Mouse (Mus musculus) lung, postnatal 25 days (tissue): ENCODE measurements around the gene Pinlyp.

Experiments
- DNase-seq: peaks from one replicate; pipeline ENCODE4 v3.0.0; 2022; ENCODE audit warnings: low spot score

Gene Pinlyp

GRCm38 (mm10) chr7:24546068-24546614 is at the start of gene Pinlyp, which contains the start of gene Xrcc1:
TSS of gene Pinlyp (minus strand) at chr7:24546118.
TSS of gene Xrcc1 (plus strand) at chr7:24546289.
- no peak for DNase-seq

DNA sequence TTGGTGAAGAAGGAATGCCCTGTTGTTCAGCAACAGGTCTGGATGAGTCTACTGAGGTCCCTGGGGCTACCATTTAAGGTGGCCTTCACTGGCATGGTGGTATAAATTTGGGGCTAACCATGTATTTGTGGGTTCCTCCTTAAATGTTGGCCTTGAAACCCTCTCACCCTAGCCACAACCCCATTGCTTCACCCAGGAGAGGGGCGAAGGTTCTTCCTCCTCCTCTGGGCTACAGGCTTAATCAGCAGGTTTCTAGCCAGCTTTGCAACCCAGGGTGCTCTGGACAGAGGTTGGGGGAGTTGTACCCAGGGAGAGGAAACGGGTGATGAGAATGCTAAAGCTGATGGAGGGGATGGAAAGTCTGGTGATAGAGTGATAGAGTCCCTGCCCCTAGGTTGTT is 49.5 kb upstream of the Pinlyp start:
- DNase-seq, result no peak

GRCm38 (mm10) chr7:24594309-24594803 is 48.4 kb upstream of the Pinlyp start:
- DNase-seq, result no peak

DNA sequence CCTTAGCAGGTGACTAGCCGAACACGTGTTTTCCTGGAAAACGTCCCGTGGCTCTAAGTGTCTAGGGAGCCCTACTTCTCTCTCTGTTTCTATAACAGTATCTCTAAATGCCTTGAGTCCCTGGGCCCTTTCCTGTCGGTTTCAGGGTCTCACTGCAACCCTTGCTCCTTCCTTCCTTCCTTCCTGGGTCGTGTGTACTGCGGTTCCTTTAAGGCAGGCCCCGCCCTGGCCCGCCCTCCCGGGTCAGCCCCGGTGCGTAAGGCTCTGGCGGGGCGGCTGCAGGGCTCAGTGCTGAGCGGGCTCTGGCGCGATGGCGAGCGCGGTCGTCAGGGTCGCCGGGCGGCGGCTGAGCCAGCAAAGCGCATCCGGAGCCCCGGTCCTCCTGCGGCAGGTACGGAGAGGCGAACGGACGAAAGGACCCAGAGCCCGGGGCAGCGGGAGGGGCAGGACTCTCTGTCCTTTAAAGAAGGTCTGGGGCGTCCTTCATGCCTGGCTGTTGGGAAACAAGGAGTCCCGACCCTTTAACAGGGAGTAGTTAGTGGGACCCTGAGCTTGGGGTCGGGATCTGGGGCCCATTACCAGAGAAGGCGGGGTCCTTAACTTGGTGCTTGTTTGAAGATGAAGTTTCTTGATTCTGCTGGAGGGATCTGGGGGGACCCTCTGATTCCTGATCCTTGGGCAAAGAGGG is 47.8 kb upstream of the Pinlyp start:
- peak; percentile 74 for DNase-seq

GRCm38 (mm10) chr7:24592781-24593180 is 46.9 kb upstream of the Pinlyp start:
- DNase-seq, result no peak

DNA sequence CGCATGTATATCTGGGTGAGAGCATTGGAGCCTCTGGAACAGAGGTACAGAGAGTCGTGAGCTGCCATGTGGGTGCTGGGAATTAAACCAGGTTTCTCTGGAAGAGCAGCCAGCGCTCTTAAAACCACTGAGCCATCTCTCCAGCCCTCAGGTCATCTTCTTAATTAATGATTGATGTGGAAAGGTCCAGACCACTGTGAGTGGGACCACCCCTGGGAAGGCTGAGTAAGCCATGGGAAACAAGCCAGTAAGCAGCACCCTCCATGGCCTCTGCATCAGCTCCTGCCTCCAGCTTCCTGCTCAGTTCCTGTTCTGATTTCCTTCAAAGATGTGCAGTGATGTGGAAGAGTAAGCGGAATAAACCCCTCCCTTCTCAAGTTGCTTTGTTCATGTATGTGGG is 46.2 kb upstream of the Pinlyp start:
- DNase-seq, result no peak

DNA sequence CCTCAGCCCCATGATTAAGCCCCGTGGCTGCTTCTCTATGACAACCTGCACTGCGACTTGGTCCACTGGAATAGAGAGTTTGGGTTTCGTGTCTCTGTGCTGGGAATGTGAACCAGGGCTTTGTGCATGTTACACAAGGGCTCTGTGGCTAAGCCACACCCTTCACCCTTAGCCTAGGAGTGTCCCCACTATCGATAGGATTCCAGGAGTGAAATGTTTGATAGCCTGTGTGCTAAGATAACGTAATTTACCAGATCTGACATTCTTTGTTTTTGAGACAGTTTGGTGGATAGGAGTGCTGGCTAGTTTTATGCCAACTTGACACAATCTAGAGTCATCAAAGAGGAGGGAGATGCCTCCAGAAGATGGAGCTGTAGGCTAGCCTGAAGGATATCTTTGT is 45.8 kb upstream of the Pinlyp start:
- DNase-seq, result no peak

DNA sequence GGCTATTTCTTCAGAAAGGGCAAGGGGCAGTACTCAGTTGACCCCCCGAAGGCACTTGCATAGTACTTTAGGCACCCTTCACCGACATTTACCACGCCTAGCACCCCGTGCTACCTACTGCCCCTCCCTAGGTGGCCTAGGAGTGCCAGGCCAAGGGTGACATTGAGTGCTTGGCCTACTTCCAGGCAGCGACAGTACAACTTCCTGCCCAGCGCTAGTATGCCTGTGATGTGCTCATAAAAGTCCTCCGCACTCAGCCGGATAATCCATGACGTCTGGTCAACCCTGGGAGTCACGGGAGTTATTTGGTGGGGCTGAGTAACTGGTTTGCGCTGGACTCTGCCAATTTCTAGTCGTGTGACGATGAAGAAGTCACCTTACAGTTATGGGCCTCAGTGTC is 42.4 kb upstream of the Pinlyp start:
- DNase-seq, result peak; percentile 64

DNA sequence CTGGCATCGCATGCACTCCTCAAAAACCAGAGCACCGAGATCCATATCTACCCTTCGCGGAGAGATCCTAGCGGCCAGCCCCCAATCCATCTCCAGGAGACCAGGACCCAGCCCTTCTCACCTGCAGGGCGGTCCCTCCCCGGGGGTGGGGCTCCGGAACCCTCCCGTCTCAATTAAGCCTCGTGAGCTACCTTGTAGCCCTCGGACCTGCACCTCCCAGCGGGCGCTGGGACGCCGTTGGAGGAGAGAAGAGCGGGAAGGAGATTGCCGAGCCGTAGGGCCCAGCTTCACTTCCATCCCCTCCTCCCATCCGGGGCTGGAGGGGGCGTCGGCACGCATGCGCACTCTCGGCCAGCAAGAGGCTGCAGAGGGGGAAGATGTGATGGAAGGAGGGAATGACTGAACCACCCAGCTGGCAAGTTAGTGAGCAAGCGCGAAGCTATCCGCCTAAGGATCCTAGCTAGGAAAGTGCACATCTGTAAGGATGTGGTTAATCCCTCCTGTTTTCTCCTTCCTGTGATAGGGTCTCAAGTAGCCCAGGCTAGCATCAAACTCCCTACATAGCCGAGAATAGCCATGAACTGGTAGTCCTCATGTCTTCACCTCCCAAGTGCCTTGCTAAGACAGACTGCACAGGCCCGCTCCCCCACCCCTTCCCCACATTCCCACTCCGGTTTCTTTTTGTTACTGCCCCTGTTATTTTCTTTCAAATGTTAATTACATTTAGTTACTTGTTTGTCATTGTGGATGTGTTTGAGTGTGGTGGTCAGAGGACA is 41.6 kb upstream of the Pinlyp start, which contains the start of the genes Ethe1 and Zfp575:
TSS of gene Ethe1 (plus strand) at position 214 of the 776 bp plus-strand sequence.
TSS of gene Zfp575 (minus strand) at position 312 of the 776 bp plus-strand sequence.
- DNase-seq, result no peak

DNA sequence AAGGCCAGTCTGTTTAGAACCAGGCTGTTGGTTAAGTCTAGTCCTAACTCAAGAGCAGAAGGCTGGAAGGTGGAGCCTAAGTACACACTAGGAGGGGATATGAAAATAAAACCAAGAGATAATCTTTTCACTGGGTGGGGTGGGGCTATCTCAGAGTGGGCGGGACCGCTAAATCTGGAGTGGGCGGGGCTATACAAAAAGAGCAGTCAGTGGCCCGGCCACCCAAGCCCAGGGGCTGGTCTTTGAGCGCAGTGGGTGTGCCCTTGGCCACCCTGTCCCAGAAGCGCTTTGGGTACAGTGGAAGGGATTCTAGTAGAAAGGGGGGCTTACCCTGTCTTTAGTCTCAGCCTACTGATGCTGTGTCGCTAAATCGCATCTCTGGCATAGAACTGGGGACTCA is 40.9 kb upstream of the Pinlyp start:
- no peak for DNase-seq

- no peak for DNase-seq
Observed at GRCm38 (mm10) chr7:24585995-24586394, 40.1 kb upstream of the Pinlyp start.

DNA sequence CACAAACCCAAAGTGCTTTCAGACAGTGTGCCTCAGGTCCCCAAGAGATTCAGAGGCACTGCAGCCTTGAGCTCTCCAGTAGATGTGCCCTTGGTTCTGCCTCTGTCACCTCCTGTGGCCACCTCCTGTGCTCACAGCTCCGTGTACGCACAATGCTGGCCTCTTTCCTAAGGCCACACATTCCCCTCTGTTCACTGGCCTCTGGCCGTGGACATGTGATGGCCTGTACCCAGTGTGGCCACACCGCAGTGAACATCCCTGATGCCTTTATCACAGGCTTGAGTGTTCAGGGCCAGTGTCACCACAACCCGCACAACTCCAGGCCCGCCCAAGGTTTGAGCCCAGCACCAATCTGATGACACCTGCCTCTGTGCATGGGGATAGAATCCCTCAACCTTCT is 39.0 kb upstream of the Pinlyp start:
- DNase-seq, result no peak

- DNase-seq, result no peak
Observed at GRCm38 (mm10) chr7:24577811-24578210, 31.9 kb upstream of the Pinlyp start.

DNA sequence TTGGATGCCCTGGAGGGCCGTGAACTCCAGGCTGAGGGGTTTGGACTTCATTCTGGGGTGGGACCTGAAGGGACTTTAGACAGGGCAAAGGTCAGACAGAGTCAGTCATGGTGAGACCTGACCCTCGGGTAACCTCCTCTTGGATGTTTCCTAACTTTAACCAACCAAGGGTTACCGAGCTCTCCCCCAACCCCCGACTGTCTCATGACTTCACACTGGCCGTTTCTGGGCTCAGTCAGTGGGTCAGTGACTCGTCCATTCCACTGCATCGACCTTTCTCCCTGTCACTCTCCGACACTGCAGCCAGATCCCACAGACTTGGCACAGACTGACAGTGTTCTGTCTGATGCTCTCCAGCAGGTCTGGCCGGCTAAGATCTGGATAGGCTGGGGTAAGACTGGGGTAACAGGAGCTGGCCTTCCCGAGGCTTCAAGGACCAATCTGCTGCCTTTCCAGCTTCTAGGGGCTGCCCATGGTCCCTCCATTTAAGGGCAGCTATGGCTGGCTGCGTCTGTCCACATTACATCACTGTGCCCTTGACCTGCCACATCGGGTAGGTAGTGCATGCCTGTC is 28.4 kb upstream of the Pinlyp start:
- no peak for DNase-seq

DNA sequence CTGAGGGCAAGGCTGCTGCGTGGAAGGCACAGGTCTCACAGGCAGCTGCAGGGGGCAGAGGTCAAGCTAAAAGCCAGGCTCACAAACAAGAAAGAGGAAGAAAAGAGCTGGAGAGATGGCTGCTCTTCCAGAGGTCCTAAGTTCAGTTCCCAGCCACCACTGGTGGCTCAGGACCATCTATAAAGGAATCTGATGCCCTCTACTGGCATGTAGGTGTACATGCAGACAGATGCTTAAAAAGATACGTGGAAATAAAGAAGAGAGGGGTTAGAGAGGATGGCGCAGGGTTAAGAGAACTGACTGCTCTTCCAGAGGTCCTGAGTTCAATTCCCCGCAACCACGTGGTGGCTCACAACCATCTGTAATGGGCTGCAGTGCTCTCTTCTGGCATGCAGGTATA is 26.5 kb upstream of the Pinlyp start:
- no peak for DNase-seq

DNA sequence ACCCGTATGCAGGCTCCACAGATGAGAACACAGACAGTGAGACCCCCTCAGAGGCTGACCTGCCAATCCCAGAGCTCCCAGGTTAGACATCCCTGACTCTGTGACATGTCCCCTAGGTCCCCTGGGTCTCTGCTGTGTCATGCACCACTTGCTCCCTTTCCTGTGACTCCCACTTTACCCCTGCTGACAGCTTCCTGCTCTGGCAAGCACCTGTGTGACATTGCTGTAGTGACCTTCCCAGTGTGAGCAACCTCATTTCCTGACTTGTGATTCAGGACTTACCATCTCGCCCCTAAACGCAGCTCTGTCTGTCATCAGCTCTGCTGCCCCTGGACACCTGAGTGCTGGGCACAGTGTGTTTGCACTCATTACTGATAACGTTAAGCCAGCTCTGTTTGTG is 25.2 kb upstream of the Pinlyp start:
- DNase-seq, result no peak

- DNase-seq, result no peak
Observed at GRCm38 (mm10) chr7:24568512-24568911, 22.6 kb upstream of the Pinlyp start.

GRCm38 (mm10) chr7:24566206-24566605 is 20.3 kb upstream of the Pinlyp start:
- DNase-seq, result no peak

DNA sequence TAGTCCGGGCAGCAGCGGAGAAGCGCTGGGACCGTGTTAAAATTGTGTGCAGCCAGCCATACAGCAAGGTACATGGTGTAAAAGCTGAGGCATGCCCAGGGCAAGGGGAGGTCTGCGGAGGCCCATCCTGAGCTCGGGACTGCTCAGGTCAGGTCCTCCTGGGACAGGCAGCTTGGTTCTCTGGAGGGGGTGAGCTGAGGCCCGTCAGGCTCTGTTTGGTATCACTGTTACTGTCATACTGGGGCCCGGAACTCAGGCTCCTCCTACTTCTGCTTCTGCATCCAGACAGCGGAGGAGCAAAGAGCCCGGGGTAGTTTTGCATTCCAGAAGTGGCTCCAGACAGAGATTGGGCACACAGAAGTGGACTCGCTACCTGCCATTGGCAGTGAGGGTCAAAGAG is 19.7 kb upstream of the Pinlyp start:
- no peak for DNase-seq

GRCm38 (mm10) chr7:24564607-24565265 is 18.8 kb upstream of the Pinlyp start:
- DNase-seq, result peak; percentile 64

DNA sequence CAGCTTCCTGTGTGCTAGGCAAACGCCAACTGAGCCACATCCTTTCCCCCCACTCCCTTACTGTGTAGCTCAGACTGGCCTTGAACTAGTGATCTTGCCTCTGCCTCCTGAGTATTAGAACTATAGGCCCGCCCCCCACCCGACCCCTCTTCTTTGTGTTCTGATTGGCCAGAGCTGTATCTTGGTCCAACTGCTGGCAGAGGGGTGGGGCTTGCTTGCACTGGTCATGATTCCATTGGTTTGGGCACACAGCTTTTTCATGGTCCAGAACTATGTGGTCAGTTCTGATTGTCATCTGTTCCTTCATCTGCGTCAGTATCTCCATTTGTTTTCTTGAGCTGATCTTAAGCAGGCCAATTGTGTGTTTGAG is 17.9 kb upstream of the Pinlyp start:
- no peak for DNase-seq

DNA sequence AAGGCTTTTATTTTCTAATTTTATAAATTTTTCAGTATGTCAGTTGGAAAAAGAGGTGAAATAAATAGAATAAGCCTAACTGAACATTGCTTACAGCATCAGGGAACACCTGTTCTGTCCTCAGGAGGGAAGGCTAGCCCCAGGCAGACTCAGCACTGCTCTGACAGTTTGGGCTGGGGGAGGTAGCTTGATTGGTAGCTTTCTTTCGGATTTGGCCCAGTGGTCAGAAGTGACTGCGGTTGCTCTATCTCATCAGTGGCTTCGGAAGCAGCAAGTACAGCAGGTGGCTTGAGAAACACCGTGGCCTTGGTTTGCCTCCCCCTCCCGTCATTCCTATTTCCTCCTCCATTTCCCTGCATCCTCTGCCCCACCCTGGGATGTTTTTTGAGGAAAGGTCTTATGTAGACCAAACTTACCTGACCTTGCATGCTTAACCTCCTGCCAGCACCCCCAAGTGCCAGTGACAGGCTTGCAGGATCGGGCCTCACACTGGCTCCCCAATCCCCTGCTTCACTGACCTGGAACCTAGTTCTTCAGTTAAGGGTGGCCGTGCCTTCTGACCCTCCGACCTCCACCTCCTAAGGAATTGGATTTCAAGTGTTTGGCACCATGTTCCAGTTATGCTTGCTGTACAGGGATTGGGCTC is 17.4 kb upstream of the Pinlyp start:
- DNase-seq, result no peak
